Mouse (Mus musculus) intestine, embryonic 16.5 days (tissue): ENCODE results near the gene Ctsl. TPM values are rescaled to one million over a fixed set of nuclear protein-coding genes. Genes with fewer than 3 reads are reported as not detected.
A peak's percentile ranks its signal among the peaks of the same experiment; 100 is the strongest.

Experiments
- ATAC-seq: fragments of 200-750 bp; cut with Nextera tagmentation; 2 replicates; pipeline ENCODE4 v1.8.0; 2017; ENCODE audit warnings: moderate TSS enrichment, moderate library complexity
- H3K27ac ChIP-seq: fragments of 300-500 bp; sonication (generic); 2 replicates; pipeline ENCODE4 v1.5.1; 2014; ENCODE audit warnings: mild to moderate bottlenecking, low read length
- H3K27me3 ChIP-seq: fragments of 300-500 bp; sonication (generic); replicated peaks from 2 replicates; pipeline ENCODE4 v1.6.1; 2014; ENCODE audit warnings: low read length, control low read depth, mixed read lengths; ENCODE audit not compliant: control insufficient read depth, insufficient read depth
- H3K36me3 ChIP-seq: fragments of 300-500 bp; sonication (generic); 2 replicates; pipeline ENCODE4 v1.6.1; 2014; ENCODE audit warnings: low read length, control low read depth; ENCODE audit not compliant: control insufficient read depth, insufficient read depth
- H3K4me1 ChIP-seq: fragments of 300-500 bp; sonication (generic); 2 replicates; pipeline ENCODE4 v1.6.1; 2014; ENCODE audit warnings: low read length, control low read depth, mixed read lengths; ENCODE audit not compliant: control insufficient read depth, insufficient read depth
- H3K4me2 ChIP-seq: fragments of 300-500 bp; sonication (generic); 2 replicates; pipeline ENCODE4 v1.6.1; 2014; ENCODE audit warnings: low read depth, low read length, control low read depth
- H3K4me3 ChIP-seq: fragments of 300-500 bp; sonication (generic); 2 replicates; pipeline ENCODE4 v1.5.1; 2014; ENCODE audit warnings: mild to moderate bottlenecking, low read length
- H3K9ac ChIP-seq: fragments of 300-500 bp; sonication (generic); 2 replicates; pipeline ENCODE4 v1.6.1; 2014; ENCODE audit warnings: low read depth, low read length
- H3K9me3 ChIP-seq: fragments of 300-500 bp; sonication (generic); 2 replicates; pipeline ENCODE4 v1.6.1; 2016; ENCODE audit warnings: low read length, control low read depth; ENCODE audit not compliant: control insufficient read depth
- WGBS: fragments of 180-500 bp; shearing (Covaris S2); extraction: QIAGEN DNeasy Blood & Tissue Kit; methylation state at CpG from one replicate; pipeline ENCODE4 v1.1.7; 2014; 5-methylcytosine and 5-hydroxymethylcytosine counted together
- polyA plus RNA-seq: library from polyadenylated mRNA; unstranded; fragments of >200 nt; fragmentation: Nextera tagmentation; extraction: Ambion mirVana; gene quantifications from 2 replicates; pipeline ENCODE4 v1.2.1, GENCODE M21; 2015

Gene Ctsl
- polyA plus RNA-seq, 1 experiment from 2014 or later, result 235 TPM

DNA sequence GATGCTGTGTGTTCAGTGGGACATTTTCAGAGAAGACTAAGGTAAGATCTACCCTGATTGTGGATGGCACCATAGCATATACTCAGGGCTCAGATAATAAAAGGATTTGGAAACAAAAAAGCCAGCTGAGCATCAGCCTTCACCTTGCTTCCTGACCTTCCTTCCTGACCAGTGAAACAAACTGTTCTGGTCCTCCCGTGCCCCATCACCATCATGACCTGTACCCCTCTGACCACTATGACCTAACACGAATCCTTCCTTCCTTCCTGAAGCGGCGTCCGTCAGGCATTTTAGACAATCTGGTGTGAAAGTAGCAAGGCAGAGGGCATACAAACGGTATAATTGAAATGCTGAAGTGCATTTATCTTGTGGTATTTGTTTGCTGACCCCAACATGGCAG lies 8.6 kb downstream of the Ctsl start:
- H3K4me1 ChIP-seq, result no peaks in the 10 kb centered on the region
- H3K4me2 ChIP-seq, result no peak overlapping the region
- H3K27ac ChIP-seq, result no peak overlapping the region
- 88% methylated on average over 6 of the region's 6 CpGs for WGBS
- H3K4me3 ChIP-seq, result no peak overlapping the region
- ATAC-seq, result no peak
- no peak overlapping the region for H3K9ac ChIP-seq
- no peaks in the 10 kb centered on the region for H3K36me3 ChIP-seq
- H3K27me3 ChIP-seq, result no peaks in the 10 kb centered on the region
- no peaks in the 10 kb centered on the region for H3K9me3 ChIP-seq

DNA sequence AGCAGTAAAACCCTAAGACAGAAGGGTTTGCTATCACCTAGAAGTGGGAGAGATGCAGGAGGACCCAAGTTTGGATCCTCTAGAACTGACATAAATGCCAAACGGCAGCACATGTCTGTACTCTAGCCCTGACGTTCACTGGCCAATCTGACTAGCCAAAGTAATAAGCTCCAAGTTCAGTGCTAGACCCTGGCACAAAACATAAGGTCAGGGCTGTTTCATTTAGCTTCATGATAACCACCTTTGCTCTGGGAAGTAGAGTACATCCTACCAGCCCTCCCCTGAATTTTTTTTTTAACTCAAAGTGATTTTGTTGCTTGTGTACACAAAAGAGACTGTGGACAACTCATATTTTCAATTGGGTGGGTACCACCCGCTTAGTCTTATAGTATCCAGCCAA lies 9.7 kb downstream of the Ctsl start:
- H3K4me3 ChIP-seq, result no peak overlapping the region
- no peaks in the 10 kb centered on the region for H3K4me1 ChIP-seq
- no peak overlapping the region for H3K4me2 ChIP-seq
- 87% methylated on average over 3 of the region's 3 CpGs for WGBS
- H3K36me3 ChIP-seq, result no peaks in the 10 kb centered on the region
- no peak overlapping the region for H3K27ac ChIP-seq
- H3K9me3 ChIP-seq, result no peaks in the 10 kb centered on the region
- no peaks in the 10 kb centered on the region for H3K27me3 ChIP-seq
- H3K9ac ChIP-seq, result no peak overlapping the region
- ATAC-seq, result no peak

DNA sequence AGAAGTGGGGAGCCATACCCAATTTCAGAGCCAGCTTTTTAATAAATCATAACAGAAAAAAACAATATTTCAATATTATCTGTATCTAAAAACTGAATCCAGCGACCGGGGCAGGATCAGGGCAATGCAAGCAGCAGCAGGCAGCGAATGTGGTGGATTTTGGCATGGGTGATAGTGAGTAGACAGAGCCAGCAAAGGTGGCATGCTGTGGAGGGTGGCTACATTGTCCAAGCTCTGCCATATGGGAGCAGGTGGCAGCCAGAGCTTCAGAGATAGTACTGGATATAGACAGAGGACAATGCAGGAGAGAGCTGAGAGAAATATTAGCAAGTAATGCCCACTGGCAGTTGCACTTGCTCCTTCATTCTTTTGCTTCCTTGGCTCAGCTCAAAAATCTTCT lies 11.0 kb downstream of the Ctsl start:
- H3K9me3 ChIP-seq, result no peaks in the 10 kb centered on the region
- no peaks in the 10 kb centered on the region for H3K36me3 ChIP-seq
- WGBS, result 91% methylated on average over 3 of the region's 3 CpGs
- no peak for ATAC-seq
- H3K27me3 ChIP-seq, result no peaks in the 10 kb centered on the region
- H3K4me3 ChIP-seq, result no peak overlapping the region
- no peaks in the 10 kb centered on the region for H3K4me1 ChIP-seq
- no peak overlapping the region for H3K4me2 ChIP-seq
- no peak overlapping the region for H3K27ac ChIP-seq
- no peak overlapping the region for H3K9ac ChIP-seq

DNA sequence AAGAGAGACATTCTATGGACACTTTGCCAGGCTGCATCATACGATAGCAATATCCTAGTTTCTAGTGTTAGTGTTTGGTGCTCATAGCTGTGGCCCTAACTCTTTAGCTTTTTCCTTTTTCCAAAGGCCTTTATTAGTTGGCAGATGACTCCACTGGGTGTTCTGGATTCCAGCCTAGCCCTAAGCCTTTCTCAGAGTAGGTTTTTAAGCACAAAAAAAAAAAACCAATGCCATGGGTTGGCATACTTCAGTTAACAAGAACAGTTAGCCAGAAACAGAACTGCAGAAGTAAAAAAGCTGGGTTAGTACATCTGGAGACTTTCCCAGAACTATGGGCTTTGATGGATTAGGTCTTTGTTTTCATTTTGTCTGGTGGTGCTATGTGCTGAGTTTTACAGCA lies 12.2 kb downstream of the Ctsl start:
- H3K4me3 ChIP-seq, result no peak overlapping the region
- H3K4me1 ChIP-seq, result no peaks in the 10 kb centered on the region
- H3K27ac ChIP-seq, result no peak overlapping the region
- WGBS, result 90% methylated on average over 1 of the region's 1 CpGs
- no peaks in the 10 kb centered on the region for H3K27me3 ChIP-seq
- H3K4me2 ChIP-seq, result no peak overlapping the region
- no peak overlapping the region for H3K9ac ChIP-seq
- ATAC-seq, result no peak
- H3K9me3 ChIP-seq, result no peaks in the 10 kb centered on the region
- no peaks in the 10 kb centered on the region for H3K36me3 ChIP-seq

DNA sequence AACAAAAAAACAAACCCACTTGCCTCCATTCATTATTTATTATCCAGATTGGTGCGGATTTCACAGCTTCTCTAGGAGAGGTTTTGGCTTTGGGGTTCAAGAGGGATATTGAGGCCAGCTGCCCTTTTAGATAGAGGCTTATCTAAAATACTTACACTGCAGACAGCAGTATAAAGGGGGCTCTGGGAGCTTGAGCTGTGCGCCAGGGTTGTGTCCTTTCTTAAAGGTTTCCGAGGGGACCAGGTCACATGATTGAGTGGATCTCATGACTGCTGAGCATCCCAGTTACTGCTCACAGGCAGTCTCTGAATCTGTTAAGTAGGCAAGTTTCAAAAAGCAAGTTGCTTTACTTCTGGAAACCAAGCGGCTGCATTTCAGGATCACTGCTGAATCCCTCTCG lies 13.3 kb downstream of the Ctsl start:
- H3K27ac ChIP-seq, result no peak overlapping the region
- H3K4me3 ChIP-seq, result no peak overlapping the region
- no peaks in the 10 kb centered on the region for H3K27me3 ChIP-seq
- no peak for ATAC-seq
- H3K4me1 ChIP-seq, result no peaks in the 10 kb centered on the region
- 74% methylated on average over 5 of the region's 5 CpGs for WGBS
- H3K9ac ChIP-seq, result no peak overlapping the region
- no peak overlapping the region for H3K4me2 ChIP-seq
- H3K9me3 ChIP-seq, result no peaks in the 10 kb centered on the region
- H3K36me3 ChIP-seq, result no peaks in the 10 kb centered on the region

DNA sequence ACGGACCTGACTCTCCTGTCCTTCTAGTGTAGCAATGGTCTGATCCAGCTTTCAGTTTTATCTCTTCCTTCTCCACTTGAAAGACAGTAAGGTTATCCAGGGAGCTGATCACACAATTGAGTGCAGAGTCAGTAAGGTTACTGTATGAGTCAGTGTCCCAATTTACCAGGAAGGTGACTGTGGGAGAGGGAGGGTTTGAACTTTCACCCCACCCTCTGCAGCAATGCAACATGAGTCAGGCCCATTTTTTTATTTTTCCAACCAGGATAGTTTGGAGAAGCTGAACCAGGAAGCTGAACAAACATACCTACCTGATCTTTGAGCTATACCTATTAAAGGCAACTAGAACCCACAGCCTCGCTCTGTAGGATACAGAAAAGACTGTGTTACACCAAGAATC lies 21.2 kb downstream of the Ctsl start:
- peak; percentile 81 for ATAC-seq
- WGBS, result 75% methylated on average over 2 of the region's 2 CpGs
- H3K27me3 ChIP-seq, result no peaks in the 10 kb centered on the region
- H3K4me2 ChIP-seq, result no peak overlapping the region
- no peaks in the 10 kb centered on the region for H3K9me3 ChIP-seq
- H3K4me1 ChIP-seq, result no peaks in the 10 kb centered on the region
- no peaks in the 10 kb centered on the region for H3K36me3 ChIP-seq
- H3K9ac ChIP-seq, result no peak overlapping the region
- H3K27ac ChIP-seq, result no peak overlapping the region
- no peak overlapping the region for H3K4me3 ChIP-seq

DNA sequence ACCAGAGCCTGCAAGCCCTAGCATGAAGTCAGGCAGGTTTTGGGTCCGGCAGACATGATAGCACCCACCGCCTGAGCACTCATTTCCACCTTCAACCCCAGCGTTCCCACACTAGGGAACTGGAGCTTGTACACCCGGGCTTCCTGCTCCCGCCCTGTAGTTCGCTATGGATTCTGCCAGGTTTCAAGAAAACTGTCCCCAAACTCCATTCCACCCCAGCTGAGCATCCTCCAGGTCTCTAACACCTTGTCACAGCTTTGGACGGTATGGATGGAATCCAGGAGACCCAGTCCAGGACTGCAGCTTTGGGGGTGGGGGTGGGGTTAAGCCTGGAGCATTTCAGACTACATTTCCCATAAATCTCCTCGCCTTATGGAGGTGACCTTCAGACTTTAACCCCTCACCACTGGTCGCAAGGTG lies 26.6 kb downstream of the Ctsl start:
- ATAC-seq, result peak; percentile 92
- H3K9ac ChIP-seq, result peak overlapping the region; percentile 76
- H3K27me3 ChIP-seq, result no peaks in the 10 kb centered on the region
- H3K4me2 ChIP-seq, result peak overlapping the region; percentile 83
- no peak overlapping the region for H3K27ac ChIP-seq
- H3K4me1 ChIP-seq, result no peaks in the 10 kb centered on the region
- 2% methylated on average over 9 of the region's 9 CpGs for WGBS
- H3K4me3 ChIP-seq, result peak overlapping the region; percentile 64
- no peaks in the 10 kb centered on the region for H3K9me3 ChIP-seq
- no peaks in the 10 kb centered on the region for H3K36me3 ChIP-seq

DNA sequence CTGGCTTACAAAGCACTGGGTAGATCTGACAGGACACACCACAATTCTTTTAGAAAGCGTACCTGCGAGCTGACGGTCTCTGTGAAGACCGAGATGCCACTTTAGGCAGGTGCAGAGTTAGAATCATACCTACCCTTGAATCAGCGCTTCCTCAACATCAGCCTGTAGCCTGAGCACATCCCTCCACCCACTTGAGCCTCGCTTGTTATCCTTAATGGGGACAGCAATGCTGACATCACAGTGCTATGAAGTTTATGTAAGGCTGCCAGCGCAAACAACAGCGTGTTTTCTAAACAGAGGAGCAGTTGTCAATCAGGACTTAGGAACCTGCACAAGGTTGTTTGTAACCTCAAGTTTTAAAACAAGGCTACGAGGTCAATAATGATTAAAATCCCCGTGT lies 27.1 kb downstream of the Ctsl start:
- Histone ChIP-seq H3K4me1 (no peaks in the 10 kb centered on the region), H3K9ac (peak overlapping the region; percentile 76), H3K36me3 (no peaks in the 10 kb centered on the region), H3K4me3 (peak overlapping the region; percentile 64), H3K4me2 (peak overlapping the region; percentile 83), H3K27ac (no peak overlapping the region), H3K27me3 (no peaks in the 10 kb centered on the region), H3K9me3 (no peaks in the 10 kb centered on the region)
- peak; percentile 71 for ATAC-seq
- 16% methylated on average over 10 of the region's 10 CpGs for WGBS

DNA sequence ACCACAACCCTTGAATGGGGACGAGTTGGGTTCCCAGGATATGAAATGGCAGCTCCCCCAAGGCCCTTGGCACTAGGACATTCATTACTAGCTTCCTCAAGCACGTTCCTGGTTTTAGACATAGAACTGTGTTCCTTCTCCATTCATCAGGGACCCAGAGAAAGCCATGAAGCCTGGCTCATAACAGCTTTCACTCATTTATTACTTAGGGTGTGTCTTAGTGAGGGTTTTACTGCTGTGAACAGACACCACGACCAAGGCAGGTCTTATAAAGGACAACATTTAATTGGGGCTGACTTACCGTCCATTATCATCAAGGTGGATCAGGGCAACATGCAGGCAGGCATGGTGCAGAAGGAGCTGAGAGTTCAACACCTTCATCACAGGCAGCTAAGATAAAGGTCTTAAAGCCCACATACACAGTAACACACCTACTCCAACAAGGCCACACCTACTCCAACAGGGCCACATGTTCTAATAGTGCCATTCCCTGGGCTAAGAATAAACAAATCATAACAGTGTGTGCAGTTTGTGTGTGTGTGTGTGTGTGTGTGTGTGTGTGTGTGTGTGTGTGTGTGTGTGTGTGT lies 35.1 kb downstream of the Ctsl start:
- no peak overlapping the region for H3K4me2 ChIP-seq
- no peaks in the 10 kb centered on the region for H3K4me1 ChIP-seq
- 43% methylated on average over 4 of the region's 4 CpGs for WGBS
- no peak overlapping the region for H3K4me3 ChIP-seq
- H3K36me3 ChIP-seq, result no peaks in the 10 kb centered on the region
- H3K9me3 ChIP-seq, result no peaks in the 10 kb centered on the region
- peak; percentile 85 for ATAC-seq
- no peak overlapping the region for H3K27ac ChIP-seq
- H3K9ac ChIP-seq, result no peak overlapping the region
- no peaks in the 10 kb centered on the region for H3K27me3 ChIP-seq

DNA sequence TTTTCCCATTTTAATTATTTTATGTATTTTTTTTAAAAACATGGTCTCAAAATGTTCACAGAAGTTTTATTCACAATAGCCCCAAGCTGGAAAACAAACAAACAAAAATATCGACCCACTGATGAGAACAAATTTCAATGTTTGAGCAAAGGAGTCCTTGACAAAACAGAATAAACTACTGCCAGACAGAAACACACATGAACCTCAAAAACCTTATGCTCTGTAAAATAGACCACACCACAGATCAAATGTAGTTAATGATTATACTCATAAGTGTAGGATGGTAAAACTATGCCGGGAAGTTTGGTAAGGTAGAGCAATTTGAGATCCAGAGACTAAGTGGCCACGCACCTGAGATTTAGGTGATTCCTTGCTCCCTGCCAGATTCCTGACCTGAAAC lies 37.6 kb downstream of the Ctsl start:
- Histone ChIP-seq H3K27ac (no peak overlapping the region), H3K9ac (no peak overlapping the region), H3K4me2 (no peak overlapping the region), H3K9me3 (no peaks in the 10 kb centered on the region), H3K36me3 (no peaks in the 10 kb centered on the region), H3K4me1 (no peaks in the 10 kb centered on the region), H3K4me3 (no peak overlapping the region), H3K27me3 (no peaks in the 10 kb centered on the region)
- 73% methylated on average over 3 of the region's 3 CpGs for WGBS
- no peak for ATAC-seq
